Mouse (Mus musculus): ENCODE results near the gene Cfap97d2. TPM values are rescaled to one million over a fixed set of nuclear protein-coding genes. Genes with fewer than 3 reads are reported as not detected.

Cfap97d2 gene
- total RNA-seq (2023): not detected

GRCm38 (mm10) chr8:13705668-13706067 is at the start of gene Cfap97d2:
TSS of gene Cfap97d2 (plus strand) at chr8:13705889.

DNA sequence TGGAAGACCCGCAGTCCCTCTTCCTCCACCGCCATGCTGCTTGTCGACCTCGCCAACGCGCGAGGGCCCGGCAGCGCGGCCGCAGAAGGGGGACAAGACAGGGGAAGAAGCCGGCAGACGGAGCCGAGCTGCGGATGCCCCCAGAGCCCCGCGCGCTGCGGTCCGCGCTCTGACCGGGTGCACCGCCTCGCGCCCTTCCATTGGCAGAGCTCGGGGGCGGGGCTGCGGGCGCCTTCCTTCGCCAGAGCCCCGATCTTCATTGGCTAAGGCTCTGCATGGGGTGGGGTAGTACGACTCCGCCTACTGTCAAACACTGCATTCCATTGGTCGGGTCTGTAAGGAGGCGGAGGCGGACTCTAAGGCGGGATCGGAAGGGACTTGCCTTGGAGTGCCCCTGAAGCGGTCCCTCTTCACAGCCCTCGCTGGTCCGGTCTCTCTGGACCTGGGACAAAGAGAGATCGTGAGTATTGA is 28.2 kb upstream of the Cfap97d2 start, which contains the start of gene Rasa3:
Gene Rasa3, minus strand, starts transcription at position 191 of the 471 bp plus-strand sequence.

GRCm38 (mm10) chr8:13756982-13757804 is 51.5 kb downstream of the Cfap97d2 start, which contains the start of gene Cdc16:
TSS of gene Cdc16 (plus strand) at chr8:13757676.

DNA sequence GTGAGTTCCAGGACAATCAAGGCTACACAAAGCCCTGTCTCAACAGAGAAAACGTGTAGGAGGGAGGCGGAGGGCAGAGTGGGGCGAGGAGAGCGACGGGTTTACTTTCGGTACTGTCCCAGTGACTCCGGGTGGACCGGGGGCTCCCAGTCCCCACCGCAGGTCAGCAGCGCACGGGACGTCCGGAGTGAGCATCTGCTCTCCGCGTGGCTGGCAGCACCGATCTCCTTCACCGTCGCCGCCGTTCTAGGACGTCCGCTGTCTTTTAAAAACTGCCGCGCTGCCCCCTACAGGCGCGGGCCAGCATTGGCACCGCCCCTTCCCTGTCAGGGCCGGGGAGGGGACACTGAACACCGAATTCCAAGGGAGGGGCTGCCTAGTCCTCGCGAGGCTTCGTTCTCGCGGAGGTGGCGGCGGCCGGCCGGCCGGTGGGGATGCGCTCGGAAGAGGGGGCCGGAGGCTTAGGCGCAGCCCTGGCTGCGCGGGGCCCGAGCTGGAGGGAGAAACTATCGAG is 79.6 kb downstream of the Cfap97d2 start, which contains the start of gene Upf3a:
Gene Upf3a, plus strand, starts transcription at position 366 of the 514 bp plus-strand sequence.

Other genes with a start within 250 kb of the Cfap97d2 start
- 1 to 10 TPM in 1 of 2 experiments, under 1 TPM in 1; 0.67 to 1.2 TPM for gene Gas6, start 211.4 kb upstream of the Cfap97d2 start, total RNA-seq (2023)
- 1 to 10 TPM; 2.4 to 2.9 TPM for gene 1700029H14Rik, start 143.4 kb upstream of the Cfap97d2 start, total RNA-seq (2023)
- gene Rasa3, start 28.3 kb upstream of the Cfap97d2 start, total RNA-seq (2023): 100 to 1,000 TPM; 158 to 187 TPM
- 10 to 100 TPM; 28.0 to 28.5 TPM for gene Cdc16, start 51.8 kb downstream of the Cfap97d2 start, total RNA-seq (2023)
- 10 to 100 TPM; 18.8 to 20.7 TPM for gene Upf3a, start 79.7 kb downstream of the Cfap97d2 start, total RNA-seq (2023)
- not detected for gene AF366264, start 132.5 kb downstream of the Cfap97d2 start, total RNA-seq (2023)
- gene Champ1, start 163.8 kb downstream of the Cfap97d2 start, total RNA-seq (2023): 10 to 100 TPM; 10.1 to 12.1 TPM
- 1 to 10 TPM; 1.1 to 2.3 TPM for gene Coprs, start 184.4 kb downstream of the Cfap97d2 start, total RNA-seq (2023)